Mouse (Mus musculus) ovary, postnatal 14 days (tissue): ENCODE results near the gene Atxn1.

Experiments
- DNase-seq: peaks from one replicate; pipeline ENCODE4 v3.0.0; 2022; ENCODE audit warnings: low spot score

Atxn1 gene

GRCm38 (mm10) chr13:45929744-45930143 is 35.1 kb downstream of the Atxn1 start:
- DNase-seq, result no peak

DNA sequence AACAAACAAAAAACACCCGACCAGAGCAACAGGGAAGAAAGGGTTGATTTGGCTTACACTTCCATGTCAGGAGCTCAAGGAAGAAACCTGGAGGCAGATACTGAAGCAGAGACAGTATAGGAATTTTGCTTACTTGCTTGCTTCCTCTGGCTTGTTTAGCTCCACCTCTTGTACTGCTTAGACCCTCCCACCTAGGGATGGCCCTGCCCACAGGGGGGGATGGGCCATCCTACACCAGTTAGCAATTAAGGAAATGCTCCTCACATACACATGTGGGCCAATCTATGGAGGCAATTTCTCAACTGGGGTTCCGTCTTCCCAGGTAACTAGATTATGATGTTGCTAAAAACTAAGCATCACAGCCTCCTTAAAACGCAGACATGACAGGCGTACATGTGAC is 39.5 kb downstream of the Atxn1 start:
- DNase-seq, result no peak

- no peak for DNase-seq
These were observed 40.3 kb downstream of the Atxn1 start for GRCm38 (mm10) chr13:45924555-45924954.

- DNase-seq, result no peak
These were observed 41.7 kb downstream of the Atxn1 start for GRCm38 (mm10) chr13:45923086-45923485.

GRCm38 (mm10) chr13:45922467-45922866 is 42.3 kb downstream of the Atxn1 start:
- DNase-seq, result no peak

GRCm38 (mm10) chr13:45918956-45919711 is 45.7 kb downstream of the Atxn1 start:
- DNase-seq, result no peak

DNA sequence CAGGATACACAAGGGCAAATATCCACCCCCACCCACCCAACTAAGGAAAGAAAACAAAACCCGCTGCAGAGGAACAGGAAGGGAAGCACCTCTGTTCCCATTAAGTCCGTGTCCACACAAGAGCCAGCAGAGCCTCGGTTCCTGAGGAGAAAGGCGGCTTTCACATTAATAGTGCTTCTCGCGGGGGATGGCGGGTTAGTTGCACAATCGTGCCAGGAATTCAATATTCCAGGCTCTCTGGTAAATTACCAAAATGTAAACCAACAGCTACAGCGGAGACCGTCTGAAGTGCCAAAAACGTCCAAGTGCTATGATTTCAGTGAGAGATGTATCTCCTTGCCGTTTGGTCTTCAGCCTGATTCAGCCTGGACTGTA is 46.8 kb downstream of the Atxn1 start:
- DNase-seq, result no peak

DNA sequence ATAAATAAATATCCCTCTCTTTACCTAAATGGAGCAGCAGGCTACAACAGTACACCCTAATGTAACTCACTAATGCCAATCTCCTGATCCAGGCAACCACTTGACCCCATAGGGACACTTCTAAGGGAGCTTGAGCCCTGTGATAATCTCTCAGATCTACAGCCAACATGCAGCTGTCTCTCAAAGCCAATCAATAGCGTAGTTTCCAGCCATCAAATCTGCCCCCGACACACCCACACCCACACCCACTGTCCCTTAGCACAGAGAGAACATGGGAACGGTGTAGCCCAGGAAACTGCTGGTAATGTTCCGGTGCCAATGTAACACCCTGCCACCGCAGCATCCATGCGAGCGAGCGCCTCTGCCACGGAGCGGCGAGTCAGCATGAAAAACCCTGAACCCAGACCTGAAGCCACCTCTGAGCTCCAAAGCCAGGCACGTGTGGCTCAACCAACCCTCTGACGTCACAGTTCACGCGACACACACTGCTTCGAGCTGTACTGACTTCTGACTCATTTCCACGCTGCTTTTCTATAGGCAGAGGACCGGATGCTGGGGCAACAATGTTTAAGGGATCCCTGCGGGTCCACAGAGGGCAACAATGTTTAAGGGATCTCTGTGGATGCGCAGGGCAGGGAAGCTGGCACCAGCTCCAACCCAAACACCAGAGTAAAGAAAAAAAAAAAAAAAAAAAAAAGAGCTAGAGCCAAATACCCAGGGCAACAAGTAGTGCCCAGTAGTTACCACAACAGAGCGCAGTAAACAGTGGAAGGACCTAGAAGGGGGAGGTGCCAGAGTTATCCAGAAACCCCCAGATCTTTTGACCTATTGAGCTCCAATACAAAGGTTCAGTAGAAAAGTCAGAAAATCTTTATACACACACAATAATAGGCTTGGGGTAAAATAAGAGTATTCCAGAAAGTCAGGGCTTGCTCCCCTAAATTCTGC is 47.5 kb downstream of the Atxn1 start:
- DNase-seq, result no peak

DNA sequence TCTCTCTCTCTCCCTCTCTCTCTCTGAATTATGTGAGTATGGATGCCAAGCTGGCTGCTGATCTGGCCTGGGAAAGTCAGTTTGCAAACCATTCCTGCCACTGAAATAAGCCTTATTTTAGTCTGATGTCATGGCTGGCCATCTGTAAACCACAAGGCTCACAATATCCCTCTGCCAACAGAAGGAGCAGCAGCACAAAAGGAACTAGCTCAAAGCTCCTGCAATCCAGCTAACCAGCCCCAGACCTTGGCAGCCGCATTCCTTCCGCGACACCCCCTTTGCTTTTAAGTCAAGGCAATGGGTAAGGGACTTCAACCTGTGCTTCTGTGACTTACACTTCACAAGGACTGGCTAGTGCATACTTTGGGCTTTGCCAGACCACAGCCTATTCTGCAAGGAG is 48.9 kb downstream of the Atxn1 start:
- DNase-seq, result no peak

DNA sequence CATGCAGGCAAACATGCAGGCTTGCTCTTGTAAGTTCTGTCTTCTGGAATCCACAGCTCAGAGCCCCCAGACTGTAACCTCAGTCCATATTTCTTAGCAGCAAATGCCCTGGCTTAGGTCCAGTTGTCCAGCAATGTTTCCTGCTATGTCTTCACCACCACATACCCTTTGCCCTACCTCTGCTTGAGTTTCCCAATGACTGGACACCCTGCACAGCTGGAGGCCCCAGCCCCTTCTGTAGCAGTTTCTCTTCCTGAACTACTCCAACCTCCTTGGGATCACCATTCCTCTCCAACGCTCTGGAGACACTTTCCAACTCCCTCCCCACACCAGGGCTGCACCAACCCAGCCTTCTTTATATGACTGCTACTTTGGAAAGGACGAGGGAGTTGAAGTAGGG is 49.8 kb downstream of the Atxn1 start:
- no peak for DNase-seq

- no peak for DNase-seq
These were observed 50.7 kb downstream of the Atxn1 start for GRCm38 (mm10) chr13:45914117-45914516.

GRCm38 (mm10) chr13:45911848-45912247 is 53.0 kb downstream of the Atxn1 start:
- DNase-seq, result no peak

DNA sequence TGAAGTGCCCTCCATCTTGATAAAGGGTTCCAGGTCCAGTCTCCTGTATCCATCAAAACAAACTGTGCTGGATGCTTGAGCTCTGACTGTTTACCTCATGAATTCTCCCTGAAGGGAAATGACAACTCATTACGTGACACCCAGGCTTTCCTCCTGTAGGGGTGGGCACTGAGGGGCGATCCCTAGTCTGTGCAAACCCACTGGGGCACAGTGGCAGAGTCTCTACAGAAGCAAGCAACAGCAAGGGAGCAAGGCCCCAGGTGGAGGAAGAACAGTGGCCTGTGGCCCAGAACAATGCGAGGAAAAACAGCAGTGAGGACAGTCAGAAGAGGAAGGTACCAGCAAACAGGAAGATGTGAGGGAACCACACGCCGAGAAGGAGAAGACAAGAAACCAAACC is 53.7 kb downstream of the Atxn1 start:
- DNase-seq, result no peak

DNA sequence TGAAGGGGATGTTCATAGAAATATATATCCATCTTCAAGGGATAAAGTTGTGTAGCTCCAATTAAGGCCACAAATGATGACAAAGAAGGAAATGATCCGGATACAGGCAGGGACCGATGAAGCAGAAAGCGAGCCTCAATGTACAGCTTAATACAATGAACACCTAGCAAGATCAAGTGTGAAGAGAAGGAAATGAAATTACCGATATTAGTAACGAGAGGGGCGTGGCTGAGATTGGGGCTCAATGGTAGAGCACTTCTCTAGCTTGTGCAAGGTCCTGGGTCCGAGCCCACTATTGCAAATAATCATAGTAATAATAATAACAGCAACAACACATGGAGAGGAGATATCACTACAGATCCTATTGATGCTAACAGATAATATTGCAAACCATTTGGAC is 54.5 kb downstream of the Atxn1 start:
- no peak for DNase-seq

- peak; percentile 19 for DNase-seq
These were observed 57.6 kb downstream of the Atxn1 start for GRCm38 (mm10) chr13:45907181-45907691.

GRCm38 (mm10) chr13:45906438-45907166 is 58.2 kb downstream of the Atxn1 start:
- no peak for DNase-seq

DNA sequence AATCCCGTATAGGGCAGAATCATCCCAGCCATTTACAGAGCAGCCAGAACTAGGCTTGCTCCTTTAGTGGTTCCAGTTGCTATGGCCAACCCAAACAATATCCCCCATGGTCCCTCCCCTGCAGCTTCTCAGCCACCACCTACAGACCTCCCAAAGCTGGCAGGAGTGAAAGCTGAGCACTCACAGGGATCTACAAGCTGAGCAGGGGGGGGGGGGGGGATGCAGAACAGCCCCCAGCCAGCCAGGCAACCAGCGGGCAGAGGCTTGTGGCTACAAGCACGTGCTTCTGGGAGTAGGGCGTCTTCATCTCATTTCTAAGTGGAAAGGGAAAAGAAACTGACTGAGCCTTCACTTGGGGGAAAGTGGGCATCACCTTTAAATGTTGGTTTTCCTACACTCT is 59.9 kb downstream of the Atxn1 start:
- DNase-seq, result no peak

GRCm38 (mm10) chr13:45904456-45904855 is 60.4 kb downstream of the Atxn1 start:
- no peak for DNase-seq

- DNase-seq, result no peak
These were observed 61.1 kb downstream of the Atxn1 start for GRCm38 (mm10) chr13:45903519-45904274.

- DNase-seq, result no peak
These were observed 62.4 kb downstream of the Atxn1 start for GRCm38 (mm10) chr13:45902457-45902856.

DNA sequence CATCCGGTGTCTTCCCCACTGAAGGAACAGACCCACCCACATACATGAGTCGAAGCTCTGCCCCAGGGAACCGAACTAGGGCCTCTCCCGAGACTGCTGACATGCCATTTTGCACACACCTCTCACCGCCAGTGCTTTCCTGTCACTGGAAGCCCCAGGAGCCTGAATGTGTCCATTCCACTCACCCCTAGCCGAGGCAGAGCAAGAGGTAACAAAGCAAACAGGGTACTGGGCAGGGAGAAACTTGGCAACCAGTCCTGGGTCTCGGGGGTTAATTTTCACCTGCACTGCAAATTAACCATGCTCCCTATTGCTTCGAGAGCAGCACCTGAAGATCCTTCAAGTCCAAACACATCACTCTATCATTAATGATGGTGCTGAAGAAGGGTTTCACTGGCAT is 64.0 kb downstream of the Atxn1 start:
- no peak for DNase-seq

- no peak for DNase-seq
These were observed 67.2 kb downstream of the Atxn1 start for GRCm38 (mm10) chr13:45897571-45897970.
